Mouse (Mus musculus): ENCODE data around the gene Kpna7. TPM values are rescaled to one million over a fixed set of nuclear protein-coding genes. Genes with fewer than 3 reads are reported as not detected.

The Kpna7 gene
- polyA plus RNA-seq, 1 experiment from 2014 or later: not detected

- no peaks in the 10 kb centered on the region for H3K27me3 ChIP-seq (ENCODE audit: control insufficient read depth, insufficient read depth, low read length)
- no peak overlapping the region for H3K4me2 ChIP-seq (ENCODE audit: low read length)
- no peak overlapping the region for H3K27ac ChIP-seq (replicated peaks in 1 of 2; ENCODE audit: control insufficient read depth in 1 of 2, insufficient read depth in 1 of 2, low read depth in 2 of 2, low read length in 2 of 2)
- no peak for ATAC-seq (ENCODE audit: insufficient number of reproducible peaks, insufficient read depth, low FRiP score, low read depth)
- peaks cover 6 to 16% of the 10 kb centered on the region in 2 experiments; a peak in 3 of 4 replicates for H3K4me1 ChIP-seq (ENCODE audit: control insufficient read depth in 2 of 2, insufficient read depth in 2 of 2, low read length in 2 of 2)
- no peaks in the 10 kb centered on the region for H3K9me3 ChIP-seq (ENCODE audit: control insufficient read depth, low read length)
- H3K36me3 ChIP-seq (ENCODE audit: control insufficient read depth, insufficient read depth, low read length): peaks cover 69% of the 10 kb centered on the region
- no peak overlapping the region for H3K4me3 ChIP-seq (ENCODE audit: control insufficient read depth in 1 of 2, insufficient read depth in 1 of 2, low read depth in 1 of 2, low read length in 2 of 2)
- WGBS: 92% methylated on average over 19 of the region's 19 CpGs
- H3K9ac ChIP-seq (ENCODE audit: low read length): no peak overlapping the region
Measured at GRCm38 (mm10) chr5:145123396-145123795, 39.6 kb upstream of the Kpna7 start.

- no peaks in the 10 kb centered on the region for H3K9me3 ChIP-seq (ENCODE audit: control insufficient read depth, low read length)
- no peak overlapping the region for H3K9ac ChIP-seq (ENCODE audit: low read length)
- 58% methylated on average over 7 of the region's 7 CpGs for WGBS
- H3K36me3 ChIP-seq (ENCODE audit: control insufficient read depth, insufficient read depth, low read length): peaks cover 47% of the 10 kb centered on the region
- H3K4me2 ChIP-seq (ENCODE audit: low read length): no peak overlapping the region
- H3K4me1 ChIP-seq (ENCODE audit: control insufficient read depth in 2 of 2, insufficient read depth in 2 of 2, low read length in 2 of 2): peaks cover 10 to 24% of the 10 kb centered on the region in 2 experiments; a peak in 3 of 4 replicates
- H3K27me3 ChIP-seq (ENCODE audit: control insufficient read depth, insufficient read depth, low read length): no peaks in the 10 kb centered on the region
- 0 out of 4 replicates have a peak overlapping the region, but pooled peaks of 1 of the 2 experiments have one; percentile 4 for H3K27ac ChIP-seq (replicated peaks in 1 of 2; ENCODE audit: control insufficient read depth in 1 of 2, insufficient read depth in 1 of 2, low read depth in 2 of 2, low read length in 2 of 2)
- H3K4me3 ChIP-seq (ENCODE audit: control insufficient read depth in 1 of 2, insufficient read depth in 1 of 2, low read depth in 1 of 2, low read length in 2 of 2): no peak overlapping the region
- no peak for ATAC-seq (ENCODE audit: insufficient number of reproducible peaks, insufficient read depth, low FRiP score, low read depth)
Measured at GRCm38 (mm10) chr5:145120921-145121320, 37.1 kb upstream of the Kpna7 start.

GRCm38 (mm10) chr5:145119385-145119784 is 35.6 kb upstream of the Kpna7 start:
- no peak overlapping the region for H3K27ac ChIP-seq (replicated peaks in 1 of 2; ENCODE audit: control insufficient read depth in 1 of 2, insufficient read depth in 1 of 2, low read depth in 2 of 2, low read length in 2 of 2)
- H3K4me3 ChIP-seq (ENCODE audit: control insufficient read depth in 1 of 2, insufficient read depth in 1 of 2, low read depth in 1 of 2, low read length in 2 of 2): no peak overlapping the region
- H3K36me3 ChIP-seq (ENCODE audit: control insufficient read depth, insufficient read depth, low read length): peaks cover 31% of the 10 kb centered on the region
- H3K4me2 ChIP-seq (ENCODE audit: low read length): no peak overlapping the region
- no peaks in the 10 kb centered on the region for H3K27me3 ChIP-seq (ENCODE audit: control insufficient read depth, insufficient read depth, low read length)
- H3K9ac ChIP-seq (ENCODE audit: low read length): no peak overlapping the region
- no peak for ATAC-seq (ENCODE audit: insufficient number of reproducible peaks, insufficient read depth, low FRiP score, low read depth)
- H3K9me3 ChIP-seq (ENCODE audit: control insufficient read depth, low read length): no peaks in the 10 kb centered on the region
- peaks cover 11 to 30% of the 10 kb centered on the region in 2 experiments; a peak in 3 of 4 replicates for H3K4me1 ChIP-seq (ENCODE audit: control insufficient read depth in 2 of 2, insufficient read depth in 2 of 2, low read length in 2 of 2)
- WGBS: 91% methylated on average over 2 of the region's 2 CpGs

- H3K4me3 ChIP-seq (ENCODE audit: control insufficient read depth in 1 of 2, insufficient read depth in 1 of 2, low read depth in 1 of 2, low read length in 2 of 2): no peak overlapping the region
- H3K4me1 ChIP-seq (ENCODE audit: control insufficient read depth in 2 of 2, insufficient read depth in 2 of 2, low read length in 2 of 2): peaks cover 14 to 30% of the 10 kb centered on the region in 2 experiments; a peak in 3 of 4 replicates
- WGBS: 96% methylated on average over 5 of the region's 5 CpGs
- H3K27me3 ChIP-seq (ENCODE audit: control insufficient read depth, insufficient read depth, low read length): no peaks in the 10 kb centered on the region
- H3K9me3 ChIP-seq (ENCODE audit: control insufficient read depth, low read length): no peaks in the 10 kb centered on the region
- no peak overlapping the region for H3K9ac ChIP-seq (ENCODE audit: low read length)
- H3K4me2 ChIP-seq (ENCODE audit: low read length): no peak overlapping the region
- no peak for ATAC-seq (ENCODE audit: insufficient number of reproducible peaks, insufficient read depth, low FRiP score, low read depth)
- H3K27ac ChIP-seq (replicated peaks in 1 of 2; ENCODE audit: control insufficient read depth in 1 of 2, insufficient read depth in 1 of 2, low read depth in 2 of 2, low read length in 2 of 2): no peak overlapping the region
- peaks cover 22% of the 10 kb centered on the region for H3K36me3 ChIP-seq (ENCODE audit: control insufficient read depth, insufficient read depth, low read length)
Measured at GRCm38 (mm10) chr5:145118461-145118860, 34.6 kb upstream of the Kpna7 start.

GRCm38 (mm10) chr5:145118005-145118404 is 34.2 kb upstream of the Kpna7 start:
- Histone ChIP-seq H3K4me3 (ENCODE audit: control insufficient read depth in 1 of 2, insufficient read depth in 1 of 2, low read depth in 1 of 2, low read length in 2 of 2) (no peak overlapping the region), H3K9ac (ENCODE audit: low read length) (no peak overlapping the region), H3K27me3 (ENCODE audit: control insufficient read depth, insufficient read depth, low read length) (no peaks in the 10 kb centered on the region), H3K4me2 (ENCODE audit: low read length) (no peak overlapping the region), H3K4me1 (ENCODE audit: control insufficient read depth in 2 of 2, insufficient read depth in 2 of 2, low read length in 2 of 2) (peaks cover 14 to 30% of the 10 kb centered on the region in 2 experiments; a peak in 3 of 4 replicates), H3K9me3 (ENCODE audit: control insufficient read depth, low read length) (no peaks in the 10 kb centered on the region), H3K36me3 (ENCODE audit: control insufficient read depth, insufficient read depth, low read length) (peaks cover 17% of the 10 kb centered on the region), H3K27ac (replicated peaks in 1 of 2; ENCODE audit: control insufficient read depth in 1 of 2, insufficient read depth in 1 of 2, low read depth in 2 of 2, low read length in 2 of 2) (no peak overlapping the region)
- 54% methylated on average over 6 of the region's 6 CpGs for WGBS
- no peak for ATAC-seq (ENCODE audit: insufficient number of reproducible peaks, insufficient read depth, low FRiP score, low read depth)

- Histone ChIP-seq H3K9ac (ENCODE audit: low read length) (0 out of 2 replicates have a peak overlapping the region, but pooled peaks have one; percentile 5), H3K4me2 (ENCODE audit: low read length) (peak overlapping the region; percentile 46), H3K36me3 (ENCODE audit: control insufficient read depth, insufficient read depth, low read length) (peaks cover 7% of the 10 kb centered on the region; the same call in 1 of the 2 replicates), H3K4me1 (ENCODE audit: control insufficient read depth in 2 of 2, insufficient read depth in 2 of 2, low read length in 2 of 2) (peaks cover 14 to 30% of the 10 kb centered on the region in 2 experiments; a peak in 3 of 4 replicates), H3K9me3 (ENCODE audit: control insufficient read depth, low read length) (no peaks in the 10 kb centered on the region), H3K4me3 (ENCODE audit: control insufficient read depth in 1 of 2, insufficient read depth in 1 of 2, low read depth in 1 of 2, low read length in 2 of 2) (peak overlapping the region in 1 of 2 experiments; percentile 20; a peak in 1 of 4 replicates), H3K27me3 (ENCODE audit: control insufficient read depth, insufficient read depth, low read length) (no peaks in the 10 kb centered on the region), H3K27ac (replicated peaks in 1 of 2; ENCODE audit: control insufficient read depth in 1 of 2, insufficient read depth in 1 of 2, low read depth in 2 of 2, low read length in 2 of 2) (peak overlapping the region; percentile 53 to 65)
- WGBS: 35% methylated on average over 10 of the region's 10 CpGs
- ATAC-seq (ENCODE audit: insufficient number of reproducible peaks, insufficient read depth, low FRiP score, low read depth): no peak
Measured at GRCm38 (mm10) chr5:145116916-145117315, 33.1 kb upstream of the Kpna7 start.

GRCm38 (mm10) chr5:145116316-145116715 is 32.5 kb upstream of the Kpna7 start:
- peak overlapping the region in 1 of 2 experiments; percentile 20; a peak in 2 of 4 replicates for H3K4me3 ChIP-seq (ENCODE audit: control insufficient read depth in 1 of 2, insufficient read depth in 1 of 2, low read depth in 1 of 2, low read length in 2 of 2)
- 0 out of 2 replicates have a peak overlapping the region, but pooled peaks have one; percentile 5 for H3K9ac ChIP-seq (ENCODE audit: low read length)
- H3K9me3 ChIP-seq (ENCODE audit: control insufficient read depth, low read length): no peaks in the 10 kb centered on the region
- ATAC-seq (ENCODE audit: insufficient number of reproducible peaks, insufficient read depth, low FRiP score, low read depth): peak; percentile 31; the same call in 1 of the 2 replicates
- H3K4me2 ChIP-seq (ENCODE audit: low read length): peak overlapping the region; percentile 89
- 44% methylated on average over 4 of the region's 4 CpGs for WGBS
- H3K27ac ChIP-seq (replicated peaks in 1 of 2; ENCODE audit: control insufficient read depth in 1 of 2, insufficient read depth in 1 of 2, low read depth in 2 of 2, low read length in 2 of 2): peak overlapping the region; percentile 65 to 77
- peaks cover under 1% of the 10 kb centered on the region; the same call in 1 of the 2 replicates for H3K36me3 ChIP-seq (ENCODE audit: control insufficient read depth, insufficient read depth, low read length)
- H3K4me1 ChIP-seq (ENCODE audit: control insufficient read depth in 2 of 2, insufficient read depth in 2 of 2, low read length in 2 of 2): peaks cover 12 to 26% of the 10 kb centered on the region in 2 experiments; a peak in 3 of 4 replicates
- no peaks in the 10 kb centered on the region for H3K27me3 ChIP-seq (ENCODE audit: control insufficient read depth, insufficient read depth, low read length)
